Mouse (Mus musculus) E14TG2a.4 (cell line): Measurements from ENCODE around the gene Gm6583.

ENCODE experiments used
- CTCF ChIP-seq: conservative IDR thresholded peaks from 2 replicates; pipeline ENCODE4 v1.5.1; 2014; ENCODE audit warnings: low read length
- NANOG ChIP-seq: IDR thresholded peaks from 2 replicates; pipeline ENCODE4 v1.6.1; 2014; ENCODE audit warnings: borderline replicate concordance, low read length, mixed read lengths
- POU5F1 ChIP-seq: IDR thresholded peaks from 2 replicates; pipeline ENCODE4 v1.6.1; 2014; ENCODE audit warnings: low read length, borderline replicate concordance

- no peak for TF ChIP-seq CTCF
- no peak for TF ChIP-seq NANOG
- no peak for TF ChIP-seq POU5F1
Measured at GRCm38 (mm10) chr5:112355493-112355892, 340 bp downstream of the Gm6583 start.
